Mouse (Mus musculus): ENCODE measurements around the gene Ccdc185.
A peak's percentile ranks its signal among the peaks of the same experiment; 100 is the strongest.

The Ccdc185 gene

DNA sequence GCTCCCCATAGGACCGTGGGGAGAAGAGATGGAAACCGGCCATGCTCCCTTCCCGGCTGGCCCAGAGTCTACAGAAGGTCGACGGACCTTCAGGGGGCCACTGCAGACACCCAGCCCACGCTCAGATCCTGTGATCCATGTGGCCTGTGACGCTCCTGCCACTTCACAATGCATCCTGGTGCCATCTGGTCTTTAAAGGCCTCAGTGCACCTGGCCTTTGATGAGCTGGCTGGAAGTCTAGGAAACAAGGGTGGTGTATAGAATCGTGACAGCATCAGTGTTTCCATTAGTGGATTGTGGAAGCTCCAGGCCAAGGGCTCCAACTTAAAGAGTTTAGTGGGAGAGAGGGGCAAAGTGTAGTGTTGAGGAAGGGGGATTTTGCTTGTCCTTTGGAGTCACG lies at the start of gene Ccdc185:
TSS of gene Ccdc185 (minus strand) at position 101 of the 400 bp plus-strand sequence.
- DNase-seq (ENCODE audit: low spot score in 2 of 2) = no peak

DNA sequence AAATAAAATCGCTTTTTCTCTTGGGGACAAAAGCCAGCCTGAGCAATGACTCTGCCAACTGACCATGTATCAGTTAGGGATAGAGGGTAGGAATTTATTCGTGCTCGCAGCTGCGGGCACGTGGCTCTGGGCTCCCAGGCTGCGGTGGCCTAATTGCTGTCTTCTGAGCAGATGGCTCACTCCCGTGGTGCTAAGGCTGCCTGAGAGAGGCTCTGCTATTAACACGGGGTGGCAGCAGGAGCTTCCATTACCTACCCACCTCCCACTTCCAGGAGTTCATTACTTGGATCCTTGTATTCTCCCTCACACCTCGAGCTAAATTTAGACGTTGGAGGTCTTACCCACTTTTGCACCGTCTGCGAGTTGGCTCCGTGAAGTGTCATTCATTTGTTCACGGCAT lies 48.1 kb upstream of the Ccdc185 start:
- no peak for DNase-seq (ENCODE audit: low spot score in 2 of 2)

DNA sequence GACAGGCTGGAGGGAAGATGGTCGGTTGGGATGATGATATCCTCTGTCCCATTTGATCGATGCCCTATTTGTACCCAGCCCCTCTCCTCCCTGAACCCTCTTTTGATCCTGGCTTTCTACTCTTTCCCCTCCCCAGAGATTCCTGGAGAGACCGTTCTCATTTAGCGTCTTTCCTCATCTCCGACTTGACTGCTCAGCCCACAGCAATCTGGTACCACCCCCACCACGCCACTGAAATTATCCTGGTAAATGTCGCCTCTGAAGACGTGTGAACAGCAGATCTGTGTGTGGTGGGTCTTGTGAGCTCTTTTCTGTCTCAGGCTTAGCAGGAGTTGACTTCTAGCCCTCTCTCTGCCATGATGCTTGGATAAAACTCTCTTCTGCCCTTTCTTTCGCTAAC lies 45.6 kb upstream of the Ccdc185 start:
- no peak for DNase-seq (ENCODE audit: low spot score in 2 of 2)

DNA sequence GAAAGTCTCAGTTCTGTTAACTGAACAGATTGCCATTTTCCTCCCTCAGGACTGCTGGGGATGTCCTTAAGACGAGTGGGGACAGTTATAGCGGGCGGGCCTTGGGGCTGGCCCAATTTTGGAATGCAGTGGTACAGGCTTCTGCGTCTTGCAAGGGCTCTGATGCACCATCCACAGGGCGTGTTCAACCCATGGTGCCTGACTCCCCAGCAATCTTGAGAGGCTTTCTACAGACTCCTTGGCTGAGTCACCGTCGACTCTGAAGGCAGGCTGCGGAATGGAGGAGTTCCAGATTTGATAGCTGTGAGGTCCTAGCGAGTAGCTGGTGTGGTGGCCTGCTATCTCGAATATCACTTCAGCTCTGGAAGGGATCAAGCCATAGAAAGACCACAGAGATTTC lies 45.2 kb upstream of the Ccdc185 start:
- DNase-seq (ENCODE audit: low spot score in 2 of 2) = no peak

DNA sequence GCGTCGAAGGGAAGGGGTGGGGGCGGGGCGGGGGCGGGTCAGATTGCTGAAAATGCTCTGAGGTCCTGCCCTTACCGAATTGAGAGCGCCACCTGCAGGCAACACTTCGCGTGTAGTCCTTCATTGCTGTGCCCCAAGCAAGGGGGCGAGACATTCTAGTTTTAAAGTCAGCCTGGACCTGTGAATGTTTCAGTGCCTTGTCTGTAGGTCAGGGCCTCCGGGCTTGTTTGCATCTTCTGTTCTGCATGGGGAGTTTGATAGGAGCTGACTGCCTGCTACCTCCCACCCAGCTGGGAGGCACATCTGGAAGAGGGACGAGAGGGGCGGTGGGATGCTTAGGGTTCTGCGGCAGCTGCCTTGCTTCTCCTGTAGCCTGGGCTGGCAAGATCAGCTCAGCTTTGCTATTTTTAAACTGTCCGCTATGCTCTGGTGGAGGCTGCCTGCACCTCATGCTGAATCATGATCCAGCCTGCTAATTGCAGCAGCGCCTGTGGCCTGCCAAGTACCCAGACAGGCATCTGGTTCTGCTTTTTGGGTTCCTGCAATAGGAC lies 43.6 kb upstream of the Ccdc185 start:
- peak; percentile 6 to 31 for DNase-seq (ENCODE audit: low spot score in 2 of 2)

DNA sequence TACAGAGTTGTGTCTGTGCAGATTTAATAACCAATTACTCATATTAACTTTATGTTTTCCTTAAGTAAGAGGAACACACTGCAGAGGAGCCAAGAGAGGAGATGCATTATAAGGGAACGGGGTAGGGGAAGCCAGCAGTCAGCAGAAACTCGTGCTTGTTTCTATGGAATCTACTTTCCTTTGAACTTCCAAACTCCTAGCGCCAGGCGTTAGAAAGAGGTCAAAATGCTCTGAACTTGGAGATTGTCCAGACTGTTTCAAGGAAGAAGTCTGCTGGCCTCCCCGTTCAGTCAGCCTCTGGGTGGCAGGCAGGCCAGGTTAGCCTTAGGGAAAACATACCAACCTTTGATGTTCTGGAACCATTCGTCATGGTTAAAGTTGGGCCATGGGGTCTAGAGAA lies 39.9 kb upstream of the Ccdc185 start:
- DNase-seq (ENCODE audit: low spot score in 2 of 2) = no peak

DNA sequence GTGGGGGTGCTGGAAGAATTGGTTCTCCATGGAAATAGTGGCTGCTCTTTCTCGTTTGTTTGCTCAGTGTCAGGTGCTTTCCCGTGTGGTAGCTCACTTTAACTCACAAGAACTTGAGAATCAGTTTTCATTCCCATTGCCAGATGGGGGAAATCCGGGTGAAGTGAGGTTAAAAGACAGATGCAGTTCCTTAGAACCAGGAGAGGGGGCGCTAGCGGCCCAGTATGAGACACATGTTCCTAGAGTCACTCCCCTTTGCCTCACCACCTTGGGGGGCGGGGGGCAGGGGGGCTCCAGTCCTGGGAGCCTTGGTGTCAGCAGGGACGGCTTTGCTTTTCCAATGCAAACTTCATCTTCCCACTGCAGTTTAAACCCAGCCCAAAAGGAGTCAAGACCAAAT lies 38.0 kb upstream of the Ccdc185 start:
- no peak for DNase-seq (ENCODE audit: low spot score in 2 of 2)

DNA sequence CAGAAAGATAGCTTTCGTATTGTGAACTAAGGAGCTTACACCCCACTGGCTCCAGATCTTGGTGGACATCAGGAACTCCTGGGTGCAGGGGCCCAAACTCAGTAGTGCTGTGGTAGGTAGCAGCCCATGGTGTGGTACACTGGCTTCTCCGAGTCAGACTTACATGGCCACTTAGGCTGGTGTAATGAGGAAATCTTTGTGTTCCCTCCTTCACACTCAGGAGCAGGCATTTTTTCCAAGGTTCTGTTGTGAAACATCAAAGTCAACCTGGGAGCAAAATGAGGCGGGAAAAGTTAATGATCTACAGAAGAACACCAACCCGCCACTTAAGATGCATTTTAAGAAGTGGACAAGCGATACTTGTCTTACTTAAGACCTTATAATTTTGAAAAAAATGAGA lies 36.5 kb upstream of the Ccdc185 start:
- DNase-seq (ENCODE audit: low spot score in 2 of 2) = no peak

DNA sequence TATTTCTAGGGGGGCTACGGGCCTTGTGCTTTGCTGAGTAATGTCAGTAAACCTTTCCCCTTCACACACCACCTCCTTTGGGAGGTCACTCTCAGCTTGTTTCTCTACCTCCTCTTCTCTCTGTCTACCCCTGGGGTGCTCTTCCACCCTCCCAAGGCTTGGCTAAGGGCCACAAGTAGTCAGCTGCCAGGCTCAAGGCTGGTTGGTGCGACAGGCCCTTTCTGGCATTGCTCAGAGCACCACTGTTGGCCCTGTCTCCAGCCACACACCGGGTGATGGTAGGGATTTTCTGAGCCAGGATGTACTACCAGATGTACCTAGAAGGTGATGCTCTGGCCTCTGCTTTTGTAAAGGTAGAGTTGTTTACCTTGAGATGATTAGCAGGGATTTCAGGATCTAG lies 35.8 kb upstream of the Ccdc185 start:
- DNase-seq (ENCODE audit: low spot score in 2 of 2) = no peak

DNA sequence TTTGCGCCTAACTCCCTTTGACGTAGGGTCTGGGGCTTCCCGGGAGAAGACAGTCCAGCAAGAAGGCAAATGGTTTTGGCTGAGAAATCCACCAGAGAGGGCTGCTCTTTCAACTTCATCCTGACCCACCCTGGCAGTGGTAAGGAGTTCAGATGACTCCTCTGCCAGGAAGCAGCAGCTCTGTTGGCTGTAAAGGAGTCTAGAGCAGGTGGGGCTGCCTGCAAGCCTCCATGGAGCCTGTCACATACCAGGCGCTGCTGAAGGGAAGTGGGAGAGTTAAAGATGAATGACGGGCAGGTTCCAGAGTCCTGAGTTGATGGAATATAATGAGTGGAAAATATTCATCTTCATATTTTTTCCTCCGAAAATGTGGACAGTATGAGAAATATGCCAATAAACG lies 34.8 kb upstream of the Ccdc185 start:
- DNase-seq (ENCODE audit: low spot score in 2 of 2) = no peak

DNA sequence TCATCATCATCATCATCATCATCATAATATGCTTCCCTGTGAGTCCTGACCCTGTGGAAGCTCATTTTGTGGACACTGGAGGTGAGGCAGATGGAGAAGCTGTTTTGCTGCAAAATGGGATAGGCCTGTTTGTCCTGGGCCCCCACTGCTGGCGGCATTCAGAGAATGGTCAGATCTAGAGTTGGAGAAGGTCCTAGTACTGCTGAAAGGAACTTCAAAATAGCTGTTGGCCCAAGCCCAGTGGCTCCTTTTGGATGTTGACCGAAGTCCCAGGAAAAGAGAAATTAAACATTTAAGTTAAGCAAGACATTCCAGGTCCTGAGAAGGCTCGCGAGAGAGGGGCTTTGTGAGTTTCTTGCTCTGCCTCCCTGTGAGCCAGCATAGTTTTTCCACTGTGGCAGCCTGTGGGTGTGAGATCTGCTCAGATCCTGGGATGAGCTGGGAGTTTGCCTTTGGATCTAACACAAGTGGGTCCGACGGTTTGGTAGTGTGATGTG lies 30.1 kb upstream of the Ccdc185 start:
- no peak for DNase-seq (ENCODE audit: low spot score in 2 of 2)

DNA sequence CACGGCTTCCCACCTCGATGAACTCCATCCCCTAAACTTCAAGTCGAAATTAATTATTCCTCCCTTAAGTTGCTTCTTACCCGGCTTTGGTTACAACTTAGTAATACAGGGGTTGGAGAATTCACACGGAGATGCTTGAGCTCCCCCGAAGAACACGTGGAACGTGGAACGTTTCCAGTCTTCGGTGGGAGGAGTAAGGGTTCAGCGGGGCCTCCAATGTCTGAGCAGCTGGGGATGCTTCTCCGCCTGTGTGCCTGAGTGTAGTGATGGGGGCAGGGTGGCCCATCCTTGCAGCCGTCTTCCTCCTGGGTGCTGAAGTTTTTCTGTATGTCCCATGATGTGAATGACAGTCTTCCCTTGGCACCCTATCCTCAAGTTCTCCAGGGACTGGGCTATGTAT lies 29.2 kb upstream of the Ccdc185 start:
- DNase-seq (ENCODE audit: low spot score in 2 of 2) = no peak

DNA sequence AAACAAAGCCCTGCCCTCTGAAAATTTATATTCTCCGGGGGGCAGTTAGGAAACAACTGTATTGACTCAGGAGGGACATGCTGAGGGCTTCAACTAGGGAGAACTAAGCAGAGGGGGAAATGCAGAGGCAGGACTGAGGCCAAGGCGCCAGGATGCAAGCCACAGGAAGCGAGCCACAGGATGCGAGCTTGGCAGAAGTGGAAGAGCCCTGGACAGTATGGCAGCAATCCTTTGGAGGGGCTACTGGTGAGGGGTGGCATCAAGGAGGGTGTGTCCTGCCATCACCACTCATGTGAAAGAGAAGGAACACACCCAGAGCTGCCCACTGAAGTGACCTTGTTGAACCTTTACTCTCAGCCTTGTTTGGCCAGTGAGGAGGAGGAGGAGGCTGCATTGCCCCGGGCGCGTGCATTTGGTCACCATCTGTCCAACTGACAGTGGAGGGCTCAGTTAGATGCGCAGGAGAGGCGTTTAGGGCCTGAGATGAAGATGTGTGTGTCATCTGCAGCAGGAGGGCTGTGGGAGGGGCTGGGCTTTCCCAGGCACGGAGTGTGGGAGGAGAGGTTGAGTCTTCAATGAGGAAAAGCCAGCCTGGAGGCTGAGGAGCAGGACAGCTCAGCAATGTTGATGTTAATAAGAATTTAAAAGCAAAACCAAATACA lies 27.9 kb upstream of the Ccdc185 start:
- no peak for DNase-seq (ENCODE audit: low spot score in 2 of 2)

DNA sequence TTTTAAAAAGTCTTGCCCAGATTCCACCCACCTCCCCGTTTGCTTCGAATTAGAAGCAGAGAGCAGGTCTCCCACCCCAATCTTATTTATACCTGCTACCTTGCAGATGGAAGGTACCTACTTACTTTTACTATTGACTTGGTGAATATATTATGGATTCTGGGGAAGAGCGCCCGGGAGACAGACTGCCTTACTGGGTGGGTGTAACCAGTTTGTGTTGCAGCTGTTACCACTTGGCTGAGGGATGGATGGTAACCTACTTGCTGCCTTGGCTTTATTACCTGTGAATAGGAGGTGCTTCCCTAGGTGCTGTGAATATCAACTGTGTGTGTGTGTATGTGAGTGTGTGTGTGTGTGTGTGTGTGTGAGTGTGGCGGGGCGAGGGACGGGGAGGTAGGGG lies 26.6 kb upstream of the Ccdc185 start:
- no peak for DNase-seq (ENCODE audit: low spot score in 2 of 2)

DNA sequence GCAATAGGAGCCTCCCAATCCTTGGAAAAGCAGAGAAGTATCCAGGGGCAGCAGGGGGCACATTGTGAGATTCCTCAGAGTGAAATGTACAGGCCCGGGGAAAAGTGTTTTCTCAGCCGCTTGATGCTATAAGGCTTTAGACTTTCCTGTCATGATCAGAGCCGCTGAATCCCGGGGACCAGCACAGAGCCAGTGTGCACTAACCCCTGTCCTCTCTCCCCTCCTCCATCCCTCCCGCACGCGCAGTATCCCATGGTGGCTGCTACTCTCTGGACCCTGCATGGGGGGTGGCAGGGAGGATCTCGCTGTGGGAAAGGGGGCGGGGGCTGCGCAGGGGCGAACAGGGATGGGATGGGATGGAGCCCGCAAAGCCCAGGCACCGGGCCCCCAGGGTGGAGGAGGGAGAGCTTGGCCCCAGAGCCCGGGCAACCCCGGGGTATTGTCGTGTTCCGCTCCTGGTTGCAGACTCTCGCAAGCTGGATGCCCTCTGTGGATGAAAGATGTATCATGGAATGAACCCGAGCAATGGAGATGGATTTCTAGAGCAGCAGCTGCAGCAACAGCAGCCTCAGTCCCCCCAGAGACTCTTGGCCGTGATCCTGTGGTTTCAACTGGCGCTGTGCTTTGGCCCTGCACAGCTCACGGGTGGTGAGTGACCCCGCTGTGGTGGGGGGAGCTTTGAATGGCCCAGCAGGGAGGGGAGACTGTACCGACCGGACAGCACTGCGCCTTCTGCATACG lies 15.7 kb upstream of the Ccdc185 start:
- peak in 1 of 2 experiments; percentile 12 for DNase-seq (ENCODE audit: low spot score in 2 of 2)

DNA sequence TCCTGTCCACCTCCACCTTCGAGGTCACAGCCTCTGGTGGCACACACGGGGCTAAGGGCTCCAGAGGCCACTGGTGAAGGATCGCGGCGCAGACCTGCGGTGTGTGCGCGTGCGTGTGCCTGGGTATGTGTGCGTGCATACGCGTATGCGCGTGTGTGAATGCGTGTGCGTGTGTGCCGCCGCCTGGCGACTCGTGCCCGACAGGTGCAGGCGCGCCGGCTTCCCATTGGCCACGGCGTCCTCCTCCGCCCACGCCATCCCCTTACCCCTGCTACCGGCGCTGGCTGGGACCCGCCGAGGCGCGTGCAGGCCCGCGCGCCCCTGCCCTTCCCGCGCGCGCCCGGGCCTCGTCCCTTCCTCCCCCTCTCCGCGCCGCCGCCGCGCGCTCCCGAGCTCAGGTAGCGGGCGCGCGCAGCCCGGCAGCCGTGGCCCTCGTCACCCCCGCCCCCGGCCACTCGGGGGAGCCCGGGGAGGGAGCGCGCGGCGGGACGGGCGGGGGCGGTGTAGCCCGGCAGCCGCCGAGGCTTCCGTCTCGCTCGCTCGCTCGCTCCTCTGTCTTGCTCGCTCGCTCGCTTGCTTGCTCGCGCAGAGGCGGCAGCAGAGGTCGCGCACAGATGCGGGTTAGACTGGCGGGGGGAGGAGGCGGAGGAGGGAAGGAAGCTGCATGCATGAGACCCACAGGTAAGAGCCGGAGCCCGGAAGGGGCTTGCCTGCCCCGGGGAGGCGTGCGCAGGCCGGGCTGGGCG lies 14.9 kb upstream of the Ccdc185 start, which contains the start of gene Susd4:
TSS of gene Susd4 (plus strand) at position 145 of the 746 bp plus-strand sequence.
- peak; percentile 16 to 43 for DNase-seq (ENCODE audit: low spot score in 2 of 2)

DNA sequence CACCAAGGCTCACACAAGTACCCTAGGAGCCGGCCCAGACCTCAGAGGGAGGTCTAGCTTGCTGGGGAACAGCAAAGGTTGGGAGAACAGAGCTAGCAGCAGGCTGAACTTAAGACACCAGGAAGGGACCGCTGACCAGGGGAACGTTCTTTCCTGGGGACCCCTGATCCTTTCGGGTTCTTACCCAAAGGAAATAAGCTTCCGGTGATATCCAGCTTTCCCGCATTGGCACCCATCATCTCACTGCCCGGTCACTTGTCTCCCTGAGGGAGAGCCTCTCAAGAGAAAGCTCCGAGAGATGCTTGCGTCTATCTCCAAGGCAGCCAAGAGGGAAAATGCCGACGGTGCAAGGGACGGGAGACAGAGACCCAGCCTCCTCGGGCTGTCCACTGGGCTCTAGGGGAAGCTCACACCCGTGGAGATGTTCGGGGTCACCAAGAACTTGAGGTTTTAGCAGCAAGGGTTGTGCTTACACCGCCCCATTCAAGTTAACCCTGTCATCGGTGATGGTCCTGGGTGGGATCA lies 14.3 kb upstream of the Ccdc185 start:
- no peak for DNase-seq (ENCODE audit: low spot score in 2 of 2)

DNA sequence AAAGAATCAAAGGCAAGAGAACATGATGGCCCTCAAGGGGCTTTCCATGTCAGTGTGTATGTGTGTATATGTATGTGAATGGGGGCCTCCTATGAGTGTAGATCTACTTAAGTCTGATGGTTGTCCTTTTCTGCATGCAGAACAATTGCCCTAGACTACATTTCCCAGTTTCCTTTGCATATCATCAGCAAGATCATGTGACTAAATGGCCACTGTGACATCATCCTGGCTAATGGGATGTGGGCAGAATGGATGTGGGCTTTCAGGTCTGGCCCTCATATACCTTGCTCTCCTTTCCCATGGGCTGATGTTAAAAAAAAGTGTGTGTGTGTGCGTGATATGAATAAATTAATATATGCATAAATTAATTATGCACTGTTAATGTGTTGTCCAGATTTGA lies 9.8 kb upstream of the Ccdc185 start:
- DNase-seq (ENCODE audit: low spot score in 2 of 2) = no peak

DNA sequence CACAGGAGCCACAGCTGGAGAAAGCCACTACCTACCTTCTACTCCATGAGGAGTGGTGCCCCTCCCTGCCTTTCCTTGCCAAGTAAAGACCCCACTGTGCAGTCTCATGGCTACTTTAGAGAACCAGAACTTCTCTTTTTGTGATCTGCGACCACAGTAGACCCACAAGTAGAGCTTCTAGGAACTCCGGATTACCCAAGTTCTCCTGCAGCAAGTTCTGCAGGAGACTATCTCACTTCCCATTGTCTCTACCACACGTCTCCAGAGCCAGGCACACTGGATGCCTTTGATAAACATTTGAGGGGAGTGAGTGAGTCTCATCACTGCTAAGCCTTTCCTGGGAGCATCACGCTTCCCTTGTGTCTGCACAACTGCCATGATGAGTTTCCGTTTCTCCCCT lies 5.9 kb upstream of the Ccdc185 start:
- DNase-seq (ENCODE audit: low spot score in 2 of 2) = no peak

DNA sequence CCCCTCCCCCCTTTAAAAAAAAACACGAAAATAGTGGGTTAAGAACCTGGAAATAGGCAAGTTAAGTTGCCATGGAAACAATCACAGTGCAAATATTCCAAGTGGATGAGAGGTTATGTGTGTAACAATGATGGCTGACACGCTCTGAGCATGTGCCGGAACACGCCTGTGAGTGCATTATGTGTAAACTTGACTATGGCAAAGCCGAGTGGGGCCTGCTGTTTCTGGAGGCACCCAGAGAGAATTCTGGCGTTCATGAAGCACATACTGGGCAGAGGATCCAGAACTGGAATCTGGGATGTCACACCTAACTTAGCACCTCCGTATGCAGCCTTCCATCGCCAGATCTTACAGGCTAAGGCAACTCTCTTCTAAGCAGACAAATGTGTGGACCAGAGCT lies 4.7 kb upstream of the Ccdc185 start:
- DNase-seq (ENCODE audit: low spot score in 2 of 2) = no peak

DNA sequence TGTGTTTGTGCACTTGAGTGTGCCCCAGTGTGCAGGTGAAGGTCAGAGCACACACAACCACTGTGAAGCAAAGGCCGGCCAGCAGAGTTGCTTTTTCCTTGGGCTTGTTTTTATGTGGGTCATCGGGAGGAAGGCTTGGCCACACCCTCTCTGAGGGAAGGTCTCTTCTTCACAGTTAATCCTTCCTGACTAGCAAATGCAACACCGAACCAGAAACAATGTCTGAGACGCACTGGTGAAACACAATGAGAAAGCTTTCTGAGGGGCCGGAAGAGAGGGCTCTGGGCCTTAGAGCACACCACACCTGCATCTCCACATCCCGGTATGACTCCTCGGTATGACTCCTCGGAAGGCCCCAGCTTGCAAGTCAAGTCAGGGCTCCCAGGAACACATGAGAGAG lies 2.3 kb upstream of the Ccdc185 start:
- DNase-seq (ENCODE audit: low spot score in 2 of 2) = no peak

DNA sequence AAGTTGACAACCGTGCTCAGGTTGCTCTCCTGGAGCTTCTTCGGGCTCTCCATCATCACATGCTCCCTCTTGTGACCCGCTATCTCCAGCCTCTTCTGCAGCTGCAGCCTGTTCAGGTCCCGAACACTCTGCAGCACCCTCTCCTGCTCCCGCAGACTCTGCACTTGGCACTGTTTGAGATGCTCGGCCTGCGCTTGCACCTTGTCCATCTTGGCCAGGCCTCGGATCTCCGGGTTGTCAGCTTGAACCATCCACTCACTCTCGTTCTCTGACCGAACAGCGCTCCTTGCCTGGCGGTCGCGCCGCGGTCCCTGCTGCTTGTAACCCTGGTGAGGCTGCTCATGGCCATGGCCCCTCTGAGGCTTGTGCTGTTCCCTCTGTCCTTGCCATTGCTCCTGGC lies 1.1 kb downstream of the Ccdc185 start:
- DNase-seq (ENCODE audit: low spot score in 2 of 2) = no peak
